Mouse (Mus musculus) bone marrow, adult 2 months (tissue): ENCODE results near the gene R3hdm4. TPM values are rescaled to one million over a fixed set of nuclear protein-coding genes. Genes with fewer than 3 reads are reported as not detected.
A peak's percentile ranks its signal among the peaks of the same experiment; 100 is the strongest.

Experiments
- H3K27ac ChIP-seq: fragments of 200-500 bp; 2 replicates; pipeline ENCODE4 v1.5.1; 2012; ENCODE audit warnings: low read depth, mild to moderate bottlenecking, control low read depth, inconsistent platforms, low read length; ENCODE audit not compliant: control insufficient read depth, poor library complexity, insufficient read depth
- H3K4me1 ChIP-seq: fragments of 200-500 bp; 2 replicates; pipeline ENCODE4 v1.6.1; 2011; ENCODE audit warnings: low read length; ENCODE audit not compliant: control insufficient read depth, insufficient read depth
- H3K4me3 ChIP-seq: fragments of 200-500 bp; replicated peaks from 2 replicates; pipeline ENCODE3; 2011; ENCODE audit warnings: mild to moderate bottlenecking, low read depth, low read length, control low read depth; ENCODE audit not compliant: control insufficient read depth
- CTCF ChIP-seq: fragments of 200-500 bp; IDR thresholded peaks from 2 replicates; pipeline ENCODE4 v1.5.1; 2011; ENCODE audit warnings: low read length, control low read depth; ENCODE audit not compliant: control insufficient read depth, insufficient read depth
- POLR2A ChIP-seq: fragments of 200-500 bp; IDR thresholded peaks from 2 replicates; pipeline ENCODE4 v1.6.1; 2011; ENCODE audit warnings: low read depth, mild to moderate bottlenecking, control low read depth, low read length, borderline replicate concordance; ENCODE audit not compliant: control insufficient read depth
- WGBS: fragments of 180-500 bp; shearing (Covaris S2); methylation state at CpG from one replicate; pipeline ENCODE4 v1.1.7; 2018; 5-methylcytosine and 5-hydroxymethylcytosine counted together
- polyA plus RNA-seq: library from polyadenylated mRNA; stranded (reverse); fragments of >200 nt; gene quantifications from 2 replicates; pipeline ENCODE4 v1.2.4, GENCODE M21; 2011; ENCODE audit warnings: low replicate concordance; ENCODE audit not compliant: missing spikeins, insufficient read depth, insufficient read length

R3hdm4 gene
- polyA plus RNA-seq, 1 experiment, result 197 TPM

- H3K27ac ChIP-seq, result no peak overlapping the region
- no peak for TF ChIP-seq POLR2A
- no peak for TF ChIP-seq CTCF
- H3K4me3 ChIP-seq, result no peak overlapping the region
- H3K4me1 ChIP-seq, result peaks cover 6% of the 10 kb centered on the region
- WGBS, result 81% methylated on average over 18 of the region's 18 CpGs
Measured at GRCm38 (mm10) chr10:79929967-79930825, 9.2 kb upstream of the R3hdm4 start.

- H3K27ac ChIP-seq, result peak overlapping the region; percentile 89
- H3K4me3 ChIP-seq, result peak overlapping the region; percentile 64
- peaks cover 5% of the 10 kb centered on the region for H3K4me1 ChIP-seq
- 45% methylated on average over 9 of the region's 9 CpGs for WGBS
- TF ChIP-seq POLR2A (no peak), CTCF (no peak)
Measured at GRCm38 (mm10) chr10:79928907-79929701, 8.1 kb upstream of the R3hdm4 start.

- TF ChIP-seq CTCF (no peak), POLR2A (0 out of 2 replicates have a peak, but pooled peaks have one; percentile 7)
- WGBS, result 1% methylated on average over 29 of the region's 29 CpGs
- peak overlapping the region; percentile 82 for H3K4me3 ChIP-seq
- peaks cover 1% of the 10 kb centered on the region for H3K4me1 ChIP-seq
- peak overlapping the region; percentile 89 for H3K27ac ChIP-seq
Measured at GRCm38 (mm10) chr10:79928030-79928694, 7.2 kb upstream of the R3hdm4 start.

GRCm38 (mm10) chr10:79927324-79928029 lies 6.5 kb upstream of the R3hdm4 start:
- peak overlapping the region; percentile 82 for H3K4me3 ChIP-seq
- H3K27ac ChIP-seq, result peak overlapping the region; percentile 89
- H3K4me1 ChIP-seq, result peaks cover 1% of the 10 kb centered on the region; the same call in 1 of the 2 replicates
- TF ChIP-seq CTCF, result no peak
- TF ChIP-seq POLR2A, result peak; percentile 5; the same call in 1 of the 2 replicates
- WGBS, result under 1% methylated on average over 54 of the region's 54 CpGs

- under 1% methylated on average over 63 of the region's 63 CpGs for WGBS
- H3K4me1 ChIP-seq, result peaks cover 1% of the 10 kb centered on the region; the same call in 1 of the 2 replicates
- peak within 1 kb of the TSS; percentile 89 for H3K27ac ChIP-seq
Measured at GRCm38 (mm10) chr10:79926491-79927323, 5.7 kb upstream of the R3hdm4 start, which contains the start of gene Arid3a. TSS of gene Arid3a (plus strand) at chr10:79927043.

DNA sequence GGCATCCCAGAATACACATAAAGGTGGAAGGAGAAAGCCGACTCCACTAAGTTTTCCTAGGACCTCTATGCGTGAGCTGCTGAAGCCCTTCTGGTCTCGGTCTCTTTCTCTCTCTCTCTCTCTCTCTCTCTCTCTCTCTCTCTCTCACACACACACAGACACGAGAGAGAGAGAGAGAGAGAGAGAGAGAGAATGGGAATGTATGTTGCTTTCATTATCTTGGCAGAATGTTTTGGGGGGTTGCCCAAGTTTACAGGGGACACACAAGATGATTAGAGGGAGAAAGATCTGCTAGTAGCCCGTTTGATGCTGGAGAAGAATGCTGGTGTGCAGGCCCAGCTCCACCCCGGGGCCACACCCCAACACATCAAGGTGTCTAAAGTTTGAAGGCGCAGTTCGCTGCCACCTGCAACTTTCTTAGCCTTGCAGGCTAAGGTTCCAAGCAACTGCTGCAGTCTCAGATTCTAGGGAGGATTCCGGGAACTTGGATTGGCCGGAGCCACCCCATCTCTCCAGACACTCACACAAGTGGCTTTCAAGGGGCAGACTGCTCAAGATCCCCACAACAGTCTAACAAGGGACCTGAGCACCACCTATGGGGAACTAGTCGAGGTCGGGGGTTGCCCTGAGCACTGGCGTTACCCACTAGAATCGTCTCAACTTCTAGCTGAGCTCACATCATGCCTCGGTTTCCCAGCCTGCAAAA lies 4.9 kb upstream of the R3hdm4 start:
- 5% methylated on average over 15 of the region's 15 CpGs for WGBS
- H3K27ac ChIP-seq, result peak overlapping the region; percentile 89
- H3K4me1 ChIP-seq, result peaks cover 1% of the 10 kb centered on the region; the same call in 1 of the 2 replicates
- H3K4me3 ChIP-seq, result peak overlapping the region; percentile 82
- TF ChIP-seq POLR2A (no peak), CTCF (no peak)

More at GRCm38 (mm10) chr10:79926491-79927323, 5.7 kb upstream of the R3hdm4 start, which contains the start of gene Arid3a:
- H3K4me3 ChIP-seq, result peak within 1 kb of the TSS; percentile 82
- TF ChIP-seq CTCF, result no peak
- no peak; the same call in 1 of the 2 replicates for TF ChIP-seq POLR2A
